Mouse (Mus musculus) C2C12 (cell line): Measurements from ENCODE around the gene Gm3839.

Source experiments
- CEBPB ChIP-seq: IDR thresholded peaks from one replicate; pipeline ENCODE4 v1.6.1; 2011; ENCODE audit warnings: low read depth, mild to moderate bottlenecking, control low read depth, moderate library complexity
- CTCF ChIP-seq: IDR thresholded peaks from one replicate; pipeline ENCODE4 v1.5.1; 2011; ENCODE audit not compliant: control insufficient read depth, insufficient read depth, insufficient read length
- MYOG ChIP-seq: IDR thresholded peaks from one replicate; pipeline ENCODE4 v1.6.1; 2011; ENCODE audit not compliant: control insufficient read depth, insufficient read length; ENCODE audit errors: extremely low read depth
- USF1 ChIP-seq: IDR thresholded peaks from one replicate; pipeline ENCODE4 v1.6.1; 2011; ENCODE audit warnings: low read depth, mild to moderate bottlenecking, control low read depth, moderate library complexity

DNA sequence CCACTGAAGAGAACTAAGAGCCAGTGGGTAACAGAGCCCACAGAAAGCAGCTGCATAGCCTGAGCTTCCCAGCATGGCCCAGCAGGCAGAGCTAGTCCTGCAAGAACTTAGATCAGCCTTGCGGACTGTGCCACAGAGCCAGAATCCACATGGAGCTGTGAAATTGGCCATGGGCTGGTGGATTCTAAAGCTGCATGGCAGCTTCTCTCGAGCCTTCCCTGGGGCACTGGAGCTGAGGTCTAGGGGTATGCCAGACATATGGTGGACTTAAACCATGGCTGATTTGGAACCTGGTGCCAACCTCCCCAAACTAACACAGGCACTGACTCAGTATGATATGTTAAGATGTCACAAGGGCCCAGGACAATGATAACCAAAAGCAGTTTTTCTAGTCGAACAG is 10.4 kb downstream of the Gm3839 start:
- TF ChIP-seq CTCF (no peak), USF1 (no peak), MYOG (no peak), CEBPB (no peak)
